Mouse (Mus musculus) limb, embryonic 10.5 days (tissue): Measurements from ENCODE around the gene Eci1. TPM values are rescaled to one million over a fixed set of nuclear protein-coding genes. Genes with fewer than 3 reads are reported as not detected.

Experiments used
- DNase-seq: peaks from one replicate; pipeline ENCODE4 v3.0.0-alpha.2; 2017; ENCODE audit warnings: low spot score
- H3K27ac ChIP-seq: fragments of 300-500 bp; sonication (generic); 2 replicates; pipeline ENCODE4 v1.5.1; 2016; ENCODE audit warnings: mild to moderate bottlenecking
- H3K27me3 ChIP-seq: fragments of 300-500 bp; sonication (generic); 2 replicates; pipeline ENCODE4 v1.6.1; 2016; ENCODE audit warnings: low read depth, mild to moderate bottlenecking; ENCODE audit not compliant: poor library complexity, severe bottlenecking
- H3K36me3 ChIP-seq: fragments of 300-500 bp; sonication (generic); 2 replicates; pipeline ENCODE4 v1.6.1; 2016; ENCODE audit warnings: mild to moderate bottlenecking, moderate library complexity
- H3K4me1 ChIP-seq: fragments of 300-500 bp; sonication (generic); 2 replicates; pipeline ENCODE4 v1.6.1; 2016
- H3K4me3 ChIP-seq: fragments of 300-500 bp; sonication (generic); 2 replicates; pipeline ENCODE4 v1.5.1; 2016; ENCODE audit warnings: mild to moderate bottlenecking, moderate library complexity
- H3K9me3 ChIP-seq: fragments of 300-500 bp; sonication (generic); replicated peaks from 2 replicates; pipeline ENCODE4 v1.6.1; 2016; ENCODE audit warnings: mild to moderate bottlenecking
- WGBS: fragments of 180-500 bp; shearing (Covaris S2); methylation state at CpG from one replicate; pipeline ENCODE4 v1.1.7; 2016; 5-methylcytosine and 5-hydroxymethylcytosine counted together
- polyA plus RNA-seq: library from polyadenylated mRNA; unstranded; fragments of >200 nt; fragmentation: Nextera tagmentation; extraction: Ambion mirVana; gene quantifications from 2 replicates; pipeline ENCODE4 v1.2.1, GENCODE M21; 2016

Gene Eci1
- polyA plus RNA-seq, 1 experiment from 2014 or later = 104 TPM

DNA sequence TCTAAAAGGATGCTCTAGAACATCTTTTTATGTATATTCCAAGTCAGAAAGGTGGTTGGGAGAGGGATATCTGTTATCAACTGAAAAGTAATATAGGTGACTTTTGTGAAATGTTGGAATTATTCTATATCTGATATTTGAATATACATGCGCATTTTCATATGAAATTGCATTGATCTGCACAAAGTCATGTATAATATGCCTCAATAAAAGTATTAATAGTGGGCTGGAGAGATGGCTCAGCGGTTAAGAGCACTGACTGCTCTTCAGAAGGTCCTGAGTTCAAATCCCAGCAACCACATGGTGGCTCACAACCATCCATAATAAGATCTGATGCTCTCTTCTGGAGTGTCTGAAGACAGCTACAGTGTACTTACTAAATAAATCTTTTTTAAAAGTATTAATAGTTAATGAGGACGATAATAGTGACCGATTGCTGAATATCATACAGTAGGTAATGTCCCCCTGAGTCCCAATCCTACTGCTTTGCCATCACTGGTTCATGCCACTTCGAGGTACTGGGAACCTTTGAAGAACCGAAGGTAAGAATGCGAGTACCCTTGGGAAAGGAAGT is 43.0 kb downstream of the Eci1 start:
- no peaks in the 10 kb centered on the region for H3K27me3 ChIP-seq
- 17% methylated on average over 7 of the region's 7 CpGs for WGBS
- peak overlapping the region; percentile 94 for H3K27ac ChIP-seq
- H3K4me1 ChIP-seq = peaks cover 33% of the 10 kb centered on the region
- peak overlapping the region; percentile 88 for H3K4me3 ChIP-seq
- H3K36me3 ChIP-seq = peaks cover 23% of the 10 kb centered on the region
- no peaks in the 10 kb centered on the region for H3K9me3 ChIP-seq
- DNase-seq = no peak

DNA sequence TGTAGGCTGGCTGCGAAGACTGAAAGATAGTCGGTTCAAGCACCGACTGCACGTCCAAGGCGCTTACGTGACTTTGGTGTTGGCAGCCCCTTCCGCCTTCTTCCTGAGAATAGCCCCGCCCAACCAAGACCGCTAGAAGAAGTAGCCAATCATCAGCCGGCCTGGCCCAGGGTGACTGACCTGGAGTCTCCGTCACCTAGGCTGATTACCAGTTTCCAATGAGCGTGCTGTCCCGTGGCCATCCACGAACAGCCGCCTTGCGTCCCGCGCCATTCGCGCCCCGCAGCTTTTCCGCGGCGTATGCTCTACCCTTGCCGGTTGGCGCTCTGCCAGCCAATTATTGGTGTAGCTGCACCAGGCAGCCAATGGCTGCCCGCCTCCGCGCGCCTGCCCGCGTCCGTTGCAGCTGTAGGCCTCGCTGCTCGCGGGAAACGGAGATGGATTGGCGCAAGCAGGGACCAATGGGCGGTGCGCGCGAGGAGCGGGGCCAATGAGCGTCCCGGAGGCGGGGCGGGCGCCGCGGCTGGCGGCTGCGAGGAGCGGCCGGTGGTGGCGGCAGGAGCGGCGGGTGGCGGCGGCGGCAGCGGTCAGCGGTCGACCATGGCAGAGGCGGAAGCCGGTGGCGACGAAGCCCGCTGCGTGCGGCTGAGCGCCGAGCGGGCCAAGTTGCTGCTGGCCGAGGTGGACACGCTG is 43.6 kb downstream of the Eci1 start, which contains the start of the genes E4f1 and Pgp:
TSS of gene E4f1 (minus strand) at position 404 of the 693 bp plus-strand sequence.
TSS of gene Pgp (plus strand) at position 483 of the 693 bp plus-strand sequence.
- Histone ChIP-seq H3K36me3 (peaks cover 29% of the 10 kb centered on the region), H3K9me3 (no peaks in the 10 kb centered on the region), H3K27ac (peak within 1 kb of the TSS; percentile 94), H3K4me3 (peak within 1 kb of the TSS; percentile 88), H3K27me3 (no peaks in the 10 kb centered on the region), H3K4me1 (peaks cover 33% of the 10 kb centered on the region)
- WGBS = under 1% methylated on average over 68 of the region's 75 CpGs
- DNase-seq = peak; percentile 98

DNA sequence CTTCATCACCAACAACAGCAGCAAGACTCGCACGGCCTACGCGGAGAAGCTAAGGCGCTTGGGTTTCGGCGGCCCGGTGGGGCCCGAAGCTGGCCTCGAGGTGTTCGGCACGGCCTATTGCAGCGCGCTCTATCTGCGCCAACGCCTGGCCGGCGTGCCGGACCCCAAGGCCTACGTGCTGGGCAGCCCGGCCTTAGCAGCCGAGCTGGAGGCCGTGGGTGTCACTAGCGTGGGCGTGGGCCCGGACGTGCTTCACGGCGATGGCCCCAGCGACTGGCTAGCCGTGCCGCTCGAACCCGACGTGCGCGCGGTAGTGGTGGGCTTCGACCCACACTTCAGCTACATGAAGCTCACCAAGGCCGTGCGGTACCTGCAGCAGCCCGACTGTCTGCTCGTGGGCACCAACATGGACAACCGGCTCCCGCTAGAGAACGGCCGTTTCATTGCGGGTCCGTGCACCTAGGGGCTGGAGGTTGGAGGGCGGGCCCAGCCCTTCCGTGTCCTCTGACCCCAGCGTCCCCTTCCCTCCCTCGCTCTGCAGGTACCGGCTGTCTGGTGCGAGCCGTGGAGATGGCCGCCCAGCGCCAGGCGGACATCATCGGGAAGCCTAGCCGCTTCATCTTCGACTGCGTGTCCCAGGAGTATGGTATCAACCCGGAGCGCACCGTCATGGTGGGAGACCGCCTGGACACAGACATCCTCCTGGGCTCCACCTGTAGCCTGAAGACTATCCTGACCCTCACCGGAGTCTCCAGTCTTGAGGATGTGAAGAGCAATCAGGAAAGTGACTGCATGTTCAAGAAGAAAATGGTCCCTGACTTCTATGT is 44.5 kb downstream of the Eci1 start:
- Histone ChIP-seq H3K36me3 (peaks cover 38% of the 10 kb centered on the region), H3K27me3 (no peaks in the 10 kb centered on the region), H3K4me1 (peaks cover 33% of the 10 kb centered on the region), H3K9me3 (no peaks in the 10 kb centered on the region), H3K4me3 (peak overlapping the region; percentile 88), H3K27ac (peak overlapping the region; percentile 94)
- DNase-seq = no peak
- under 1% methylated on average over 68 of the region's 68 CpGs for WGBS

DNA sequence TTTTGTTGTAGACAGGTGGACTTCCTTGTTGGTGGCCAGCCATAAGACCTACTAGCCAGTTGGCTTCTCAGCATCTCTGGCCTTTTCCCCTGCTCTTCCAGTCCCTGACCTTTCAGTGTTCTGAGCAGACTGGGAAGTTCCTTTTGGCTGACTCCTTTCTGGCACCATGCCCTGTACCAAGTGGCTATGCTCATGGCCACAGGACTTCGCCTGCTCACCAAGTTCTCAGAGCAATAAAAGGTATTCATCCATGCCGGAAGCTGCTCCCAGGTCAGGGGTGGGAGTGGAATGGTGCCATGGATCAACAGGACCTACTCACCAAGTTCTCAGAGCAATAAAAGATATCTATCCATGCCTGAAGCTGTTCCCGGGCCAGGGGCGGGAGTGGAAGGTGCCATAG is 46.1 kb downstream of the Eci1 start:
- 90% methylated on average over 4 of the region's 4 CpGs for WGBS
- H3K27ac ChIP-seq = no peak overlapping the region
- H3K36me3 ChIP-seq = peaks cover 54% of the 10 kb centered on the region
- H3K9me3 ChIP-seq = no peaks in the 10 kb centered on the region
- no peaks in the 10 kb centered on the region for H3K27me3 ChIP-seq
- H3K4me1 ChIP-seq = peaks cover 33% of the 10 kb centered on the region
- peak overlapping the region; percentile 88 for H3K4me3 ChIP-seq
- no peak for DNase-seq

DNA sequence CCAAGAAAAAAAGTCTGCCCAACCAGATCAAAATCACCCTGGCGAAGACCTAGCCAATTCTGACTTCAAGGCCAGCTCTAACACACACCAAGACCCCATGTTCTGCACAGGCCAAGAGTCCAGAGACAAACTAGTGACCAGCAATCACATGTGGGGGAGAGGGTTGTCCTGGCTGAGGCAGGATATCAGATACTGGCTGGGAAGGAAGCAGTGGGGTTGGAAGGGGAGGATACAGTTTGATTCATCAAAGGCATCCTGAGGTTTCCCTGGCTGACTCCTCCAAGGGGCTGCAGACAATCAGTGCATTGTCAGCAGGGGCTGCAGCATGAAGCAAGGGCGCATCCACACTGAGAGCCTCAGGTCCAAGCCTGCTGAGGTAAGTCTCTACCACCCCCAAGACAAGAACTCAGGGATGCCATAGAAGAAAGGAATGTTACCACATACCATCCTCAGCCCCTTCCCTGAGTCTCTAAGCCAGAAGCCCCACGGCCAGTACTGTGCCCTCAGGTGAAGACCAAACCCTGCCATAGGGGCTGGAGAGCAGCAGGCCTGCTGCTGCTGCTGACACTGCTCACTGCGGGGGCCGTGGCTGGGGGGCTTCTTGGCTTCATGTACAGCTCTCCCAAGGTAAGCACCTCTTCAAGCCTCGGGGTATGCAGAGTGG is 47.3 kb downstream of the Eci1 start, which contains the start of gene Bricd5:
TSS of gene Bricd5 (plus strand) at position 273 of the 664 bp plus-strand sequence.
- no peak within 1 kb of the TSS; the same call in 1 of the 2 replicates for H3K27ac ChIP-seq
- WGBS = 83% methylated on average over 6 of the region's 6 CpGs
- no peaks in the 10 kb centered on the region for H3K9me3 ChIP-seq
- no peak for DNase-seq
- H3K36me3 ChIP-seq = peaks cover 57% of the 10 kb centered on the region
- H3K27me3 ChIP-seq = no peaks in the 10 kb centered on the region
- peaks cover 41% of the 10 kb centered on the region for H3K4me1 ChIP-seq
- peak within 1 kb of the TSS; percentile 88 for H3K4me3 ChIP-seq

DNA sequence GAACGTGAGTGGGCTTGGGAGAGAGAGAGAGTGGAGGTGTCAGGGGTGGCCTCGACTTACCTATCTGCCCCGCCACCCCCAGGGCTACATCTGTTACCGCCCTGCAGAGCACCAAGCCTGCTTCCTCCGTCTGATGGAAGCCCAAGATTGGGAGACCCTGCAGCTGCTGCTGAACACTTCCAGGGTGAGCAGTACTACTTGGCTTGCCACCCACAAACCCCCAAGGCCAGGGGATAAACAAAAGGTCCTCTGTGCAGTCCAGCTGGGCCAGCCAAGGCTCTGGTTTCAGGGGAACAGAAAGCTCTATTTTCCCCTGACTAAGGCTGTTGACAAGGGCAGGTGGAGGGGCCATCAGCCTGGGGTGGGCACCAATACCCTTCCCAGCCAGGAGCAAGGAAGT is 48.1 kb downstream of the Eci1 start:
- Histone ChIP-seq H3K4me3 (no peak overlapping the region), H3K4me1 (peaks cover 42% of the 10 kb centered on the region), H3K27me3 (no peaks in the 10 kb centered on the region), H3K27ac (no peak overlapping the region; the same call in 1 of the 2 replicates), H3K36me3 (peaks cover 57% of the 10 kb centered on the region), H3K9me3 (no peaks in the 10 kb centered on the region)
- no peak for DNase-seq
- 89% methylated on average over 5 of the region's 5 CpGs for WGBS

DNA sequence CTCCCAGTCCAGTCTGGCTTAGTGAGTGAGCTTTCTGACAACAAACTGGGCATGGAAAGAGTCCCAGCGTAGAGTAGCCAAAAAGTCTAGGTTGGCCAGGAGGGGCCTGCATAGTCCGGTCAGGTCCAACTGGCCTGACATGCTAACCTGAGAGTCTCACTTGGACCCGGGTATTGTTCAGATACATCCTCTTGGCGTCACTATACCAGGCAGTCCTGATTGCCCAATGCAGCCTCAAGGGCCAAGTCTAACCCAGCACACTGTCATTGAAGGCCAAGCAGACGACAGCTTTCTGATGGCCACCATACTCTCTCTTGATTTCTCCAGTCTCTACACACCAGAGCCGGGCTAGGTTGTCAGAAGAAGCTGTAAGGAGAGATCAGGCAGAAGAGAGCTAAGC is 49.1 kb downstream of the Eci1 start:
- Histone ChIP-seq H3K4me1 (peaks cover 43% of the 10 kb centered on the region), H3K4me3 (no peak overlapping the region), H3K36me3 (peaks cover 57% of the 10 kb centered on the region), H3K9me3 (no peaks in the 10 kb centered on the region), H3K27ac (no peak overlapping the region), H3K27me3 (no peaks in the 10 kb centered on the region)
- WGBS = 93% methylated on average over 6 of the region's 6 CpGs
- DNase-seq = no peak

DNA sequence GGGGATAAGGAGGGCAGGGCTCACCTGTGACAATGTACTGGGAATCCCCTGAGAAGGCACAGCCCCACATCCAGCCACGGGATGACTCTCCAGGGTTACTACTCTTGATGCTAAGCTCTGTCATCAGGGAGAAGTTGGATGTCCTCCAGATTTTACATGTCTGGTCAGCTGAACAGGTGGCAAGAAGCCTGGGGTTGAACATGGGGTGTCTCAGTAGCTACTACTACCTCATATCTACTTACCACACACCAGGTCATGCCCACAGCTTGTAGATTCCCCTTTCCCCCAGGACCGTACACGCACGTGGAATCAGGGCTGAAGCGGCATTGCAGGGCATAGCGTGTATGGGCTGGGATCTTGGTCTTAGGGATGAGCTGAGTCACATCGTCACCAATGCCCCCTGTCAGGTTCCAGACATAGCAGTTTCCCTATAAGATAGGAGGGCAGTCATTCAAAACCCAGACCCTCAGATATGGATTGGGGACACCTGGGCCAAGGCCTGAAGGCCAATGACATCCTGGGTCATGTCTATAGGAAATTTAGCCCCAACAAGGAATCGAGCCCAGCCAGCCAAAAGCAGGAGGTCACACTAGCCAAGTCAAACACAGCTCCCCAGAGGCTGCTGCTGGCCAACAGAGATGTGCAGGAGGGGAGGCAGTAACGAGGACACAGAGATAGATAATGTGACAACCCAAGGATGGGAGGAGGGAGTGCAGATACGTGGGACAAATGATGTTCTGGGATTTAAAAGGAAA is 49.8 kb downstream of the Eci1 start:
- Histone ChIP-seq H3K9me3 (no peaks in the 10 kb centered on the region), H3K4me3 (no peak overlapping the region), H3K27ac (no peak overlapping the region), H3K4me1 (peaks cover 37% of the 10 kb centered on the region), H3K27me3 (no peaks in the 10 kb centered on the region), H3K36me3 (peaks cover 57% of the 10 kb centered on the region)
- 94% methylated on average over 10 of the region's 10 CpGs for WGBS
- DNase-seq = no peak

DNA sequence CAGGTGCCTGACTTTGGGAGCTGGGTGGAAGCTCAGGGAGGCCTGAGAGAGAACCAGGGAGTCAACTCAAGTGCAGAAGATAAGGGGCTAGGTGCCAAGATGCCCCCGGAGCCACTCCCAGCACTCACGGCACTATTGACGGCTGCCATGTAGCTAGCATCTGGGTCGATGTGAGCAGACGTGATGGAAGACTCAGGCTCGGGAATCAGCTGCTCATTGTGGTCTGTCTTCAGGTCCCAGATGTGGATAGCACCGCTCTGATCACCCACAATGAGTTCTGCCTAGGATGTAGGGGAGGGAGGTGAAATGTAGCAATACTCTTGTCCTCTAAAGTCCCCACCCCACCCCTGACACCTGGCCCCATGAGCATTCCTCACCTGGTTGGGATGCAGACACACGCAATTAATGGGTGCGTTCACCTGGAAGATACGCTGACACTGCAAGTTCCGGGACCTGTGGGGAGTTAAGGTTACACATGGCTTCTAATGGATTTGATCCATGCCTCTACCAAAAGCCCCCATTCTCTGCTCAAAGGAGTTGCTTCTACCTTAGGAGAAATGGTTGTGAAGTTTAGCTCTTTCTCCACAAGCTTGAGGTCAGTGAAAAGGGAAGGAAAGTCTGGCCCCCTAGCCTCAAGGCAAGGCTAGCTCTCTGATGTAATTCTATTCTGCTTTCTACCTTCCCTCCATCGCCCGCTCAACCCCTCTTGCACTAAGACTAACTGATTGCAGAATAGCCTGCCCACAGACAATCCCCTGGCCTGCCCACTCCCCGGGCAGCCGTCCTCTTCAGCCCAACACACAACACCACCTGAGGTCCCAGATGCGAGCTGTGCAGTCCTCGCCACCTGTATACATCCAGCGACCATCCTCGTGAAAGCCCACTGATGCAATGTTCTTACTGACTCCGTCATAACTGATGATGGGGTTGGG is 50.9 kb downstream of the Eci1 start:
- DNase-seq = no peak
- Histone ChIP-seq H3K36me3 (peaks cover 55% of the 10 kb centered on the region), H3K27me3 (no peaks in the 10 kb centered on the region), H3K9me3 (no peaks in the 10 kb centered on the region), H3K27ac (no peak overlapping the region), H3K4me3 (peak overlapping the region; percentile 79; the same call in 1 of the 2 replicates), H3K4me1 (peaks cover 26% of the 10 kb centered on the region)
- 95% methylated on average over 20 of the region's 20 CpGs for WGBS

DNA sequence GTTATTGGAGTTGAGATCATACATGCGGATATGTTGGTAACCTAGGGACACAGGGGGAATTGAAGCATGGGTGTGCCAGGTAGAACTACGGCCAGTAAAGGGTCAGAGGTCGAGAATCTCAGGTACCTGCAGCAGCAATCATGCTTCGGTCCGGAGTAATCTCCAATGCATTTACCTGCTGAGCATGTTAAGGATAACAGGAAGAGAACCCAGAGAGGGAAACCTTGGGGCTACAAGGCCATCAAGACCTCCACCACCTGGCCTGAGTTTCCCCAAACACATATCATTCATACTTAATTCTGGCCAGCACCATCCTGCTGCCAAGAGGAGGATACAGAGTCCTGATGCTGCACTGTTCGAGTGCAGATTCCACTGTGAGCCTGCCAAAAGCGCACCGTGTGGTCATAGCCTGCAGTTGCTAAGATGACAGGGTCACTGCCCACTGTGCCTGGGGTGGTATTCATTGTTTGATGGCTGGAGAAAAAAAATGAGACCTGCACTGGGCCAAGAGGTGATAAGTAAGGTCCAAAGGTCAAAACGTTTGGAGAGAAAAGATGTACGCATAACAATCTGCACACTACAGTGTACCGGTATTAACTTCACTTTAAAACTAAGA is 51.7 kb downstream of the Eci1 start:
- WGBS = 60% methylated on average over 11 of the region's 11 CpGs
- H3K4me3 ChIP-seq = peak overlapping the region; percentile 79
- H3K27ac ChIP-seq = peak overlapping the region; percentile 94

More for the DNA sequence above, 51.7 kb downstream of the Eci1 start:
- Histone ChIP-seq H3K9me3 (no peaks in the 10 kb centered on the region), H3K4me1 (peaks cover 18% of the 10 kb centered on the region), H3K36me3 (peaks cover 47% of the 10 kb centered on the region), H3K27me3 (no peaks in the 10 kb centered on the region)
- no peak for DNase-seq
